Mouse (Mus musculus): ENCODE measurements around the gene Tap1.

Gene Tap1

GRCm38 (mm10) chr17:34179019-34179418, 8.3 kb upstream of the Tap1 start:
- DNase-seq (ENCODE audit: extremely low read depth, low read depth, low spot score), result no peak

- no peak for DNase-seq (ENCODE audit: extremely low read depth, low read depth, low spot score)
These were observed 7.2 kb upstream of the Tap1 start for GRCm38 (mm10) chr17:34179913-34180859.

- DNase-seq (ENCODE audit: extremely low read depth, low read depth, low spot score), result no peak
These were observed 3.7 kb upstream of the Tap1 start for GRCm38 (mm10) chr17:34183564-34184219.

- DNase-seq (ENCODE audit: extremely low read depth, low read depth, low spot score), result no peak
These were observed 1.8 kb upstream of the Tap1 start for GRCm38 (mm10) chr17:34185526-34185925.

GRCm38 (mm10) chr17:34186885-34187260, 480 bp upstream of the Tap1 start:
- no peak for DNase-seq (ENCODE audit: extremely low read depth, low read depth, low spot score)

- no peak for DNase-seq (ENCODE audit: extremely low read depth, low read depth, low spot score)
These were observed 657 bp downstream of the Tap1 start for GRCm38 (mm10) chr17:34188010-34188409.

- DNase-seq (ENCODE audit: extremely low read depth, low read depth, low spot score), result no peak
These were observed 1.6 kb downstream of the Tap1 start for GRCm38 (mm10) chr17:34188986-34189385.

- DNase-seq (ENCODE audit: extremely low read depth, low read depth, low spot score), result no peak
These were observed 5.5 kb downstream of the Tap1 start for GRCm38 (mm10) chr17:34192852-34193251.

GRCm38 (mm10) chr17:34193468-34193867, 6.1 kb downstream of the Tap1 start:
- no peak for DNase-seq (ENCODE audit: extremely low read depth, low read depth, low spot score)

GRCm38 (mm10) chr17:34194723-34195122, 7.4 kb downstream of the Tap1 start:
- DNase-seq (ENCODE audit: extremely low read depth, low read depth, low spot score), result no peak

GRCm38 (mm10) chr17:34196491-34196890, 9.1 kb downstream of the Tap1 start:
- no peak for DNase-seq (ENCODE audit: extremely low read depth, low read depth, low spot score)

GRCm38 (mm10) chr17:34196941-34197894, 9.9 kb downstream of the Tap1 start, which contains the start of gene Psmb8:
Gene Psmb8 (plus strand): TSS chr17:34197721.
- peak; percentile 33 for DNase-seq (ENCODE audit: extremely low read depth, low read depth, low spot score)

GRCm38 (mm10) chr17:34197904-34198520, 10.7 kb downstream of the Tap1 start:
- no peak for DNase-seq (ENCODE audit: extremely low read depth, low read depth, low spot score)

- DNase-seq (ENCODE audit: extremely low read depth, low read depth, low spot score), result no peak
These were observed 11.2 kb downstream of the Tap1 start for GRCm38 (mm10) chr17:34198521-34198912.

GRCm38 (mm10) chr17:34199050-34199619, 11.8 kb downstream of the Tap1 start:
- DNase-seq (ENCODE audit: extremely low read depth, low read depth, low spot score), result no peak

GRCm38 (mm10) chr17:34200047-34200446, 12.7 kb downstream of the Tap1 start:
- DNase-seq (ENCODE audit: extremely low read depth, low read depth, low spot score), result no peak

- no peak for DNase-seq (ENCODE audit: extremely low read depth, low read depth, low spot score)
These were observed 13.6 kb downstream of the Tap1 start for GRCm38 (mm10) chr17:34200772-34201505.

GRCm38 (mm10) chr17:34201506-34202055, 14.2 kb downstream of the Tap1 start:
- DNase-seq (ENCODE audit: extremely low read depth, low read depth, low spot score), result no peak

- no peak for DNase-seq (ENCODE audit: extremely low read depth, low read depth, low spot score)
These were observed 15.5 kb downstream of the Tap1 start for GRCm38 (mm10) chr17:34202760-34203442.

Measured in fat pad, adult 2 months (tissue).